Mouse (Mus musculus) stomach, embryonic 16.5 days (tissue): ENCODE measurements at regions not wholly inside any gene's neighbourhood (a gene's known extent, or its start where the extent isn't known, plus 50 kb on each side); places are given as distances from the start of the nearest gene placed in this dataset.

ENCODE experiments used
- ATAC-seq: fragments of 200-750 bp; cut with Nextera tagmentation; 2 replicates; pipeline ENCODE4 v1.8.0; 2017; ENCODE audit warnings: moderate number of reproducible peaks, moderate TSS enrichment; ENCODE audit not compliant: insufficient read depth, low FRiP score
- H3K27ac ChIP-seq: fragments of 300-500 bp; sonication (generic); 2 replicates; pipeline ENCODE4 v1.5.1; 2014; ENCODE audit warnings: low read length
- H3K27me3 ChIP-seq: fragments of 300-500 bp; sonication (generic); 2 replicates; pipeline ENCODE4 v1.6.1; 2014; ENCODE audit warnings: low read length, control low read depth, mixed read lengths; ENCODE audit not compliant: control insufficient read depth, insufficient read depth
- H3K36me3 ChIP-seq: fragments of 300-500 bp; sonication (generic); 2 replicates; pipeline ENCODE4 v1.6.1; 2014; ENCODE audit warnings: low read length; ENCODE audit not compliant: control insufficient read depth, insufficient read depth
- H3K4me1 ChIP-seq: fragments of 300-500 bp; sonication (generic); 2 replicates; pipeline ENCODE4 v1.6.1; 2014; ENCODE audit warnings: low read length, control low read depth, mixed read lengths; ENCODE audit not compliant: control insufficient read depth, insufficient read depth
- H3K4me2 ChIP-seq: fragments of 300-500 bp; sonication (generic); 2 replicates; pipeline ENCODE4 v1.6.1; 2014; ENCODE audit warnings: low read depth, low read length, mixed read lengths
- H3K4me3 ChIP-seq: fragments of 300-500 bp; sonication (generic); replicated peaks from 2 replicates; pipeline ENCODE4 v1.5.1; 2014; ENCODE audit warnings: mild to moderate bottlenecking, low read length
- H3K9ac ChIP-seq: fragments of 300-500 bp; sonication (generic); 2 replicates; pipeline ENCODE4 v1.6.1; 2014; ENCODE audit warnings: low read length
- H3K9me3 ChIP-seq: fragments of 300-500 bp; sonication (generic); replicated peaks from 2 replicates; pipeline ENCODE4 v1.6.1; 2016; ENCODE audit warnings: low read length, control low read depth; ENCODE audit not compliant: control insufficient read depth
- WGBS: fragments of 180-500 bp; shearing (Covaris S2); extraction: QIAGEN DNeasy Blood & Tissue Kit; methylation state at CpG from one replicate; pipeline ENCODE4 v1.1.7; 2014; 5-methylcytosine and 5-hydroxymethylcytosine counted together

- ATAC-seq = no peak
- Histone ChIP-seq H3K27me3 (no peaks in the 10 kb centered on the region), H3K9ac (no peak overlapping the region), H3K36me3 (no peaks in the 10 kb centered on the region), H3K4me1 (no peaks in the 10 kb centered on the region), H3K27ac (no peak overlapping the region), H3K4me3 (no peak overlapping the region), H3K4me2 (no peak overlapping the region), H3K9me3 (no peaks in the 10 kb centered on the region)
- WGBS = 66% methylated on average over 4 of the region's 4 CpGs
These were observed 205.7 kb upstream of the Tyrp1 start for GRCm38 (mm10) chr4:80628271-80628670.

- WGBS = 83% methylated on average over 1 of the region's 1 CpGs
These were observed 204.7 kb upstream of the Tyrp1 start for GRCm38 (mm10) chr4:80629251-80629650.

GRCm38 (mm10) chr4:80630260-80630659, 203.7 kb upstream of the Tyrp1 start:
- no peak overlapping the region for H3K9ac ChIP-seq
- H3K27me3 ChIP-seq = no peaks in the 10 kb centered on the region
- no peak overlapping the region for H3K4me2 ChIP-seq
- no peaks in the 10 kb centered on the region for H3K9me3 ChIP-seq
- H3K4me3 ChIP-seq = no peak overlapping the region
- H3K27ac ChIP-seq = no peak overlapping the region
- no peak for ATAC-seq
- no peaks in the 10 kb centered on the region for H3K4me1 ChIP-seq
- H3K36me3 ChIP-seq = no peaks in the 10 kb centered on the region

More at GRCm38 (mm10) chr4:80629251-80629650, 204.7 kb upstream of the Tyrp1 start:
- Histone ChIP-seq H3K9ac (no peak overlapping the region), H3K4me3 (no peak overlapping the region), H3K27ac (no peak overlapping the region), H3K36me3 (no peaks in the 10 kb centered on the region), H3K27me3 (no peaks in the 10 kb centered on the region), H3K9me3 (no peaks in the 10 kb centered on the region), H3K4me2 (no peak overlapping the region), H3K4me1 (no peaks in the 10 kb centered on the region)
- ATAC-seq = no peak

GRCm38 (mm10) chr4:80631041-80631440, 202.9 kb upstream of the Tyrp1 start:
- Histone ChIP-seq H3K27me3 (no peaks in the 10 kb centered on the region), H3K4me3 (no peak overlapping the region), H3K36me3 (no peaks in the 10 kb centered on the region), H3K9ac (no peak overlapping the region), H3K27ac (no peak overlapping the region), H3K4me1 (no peaks in the 10 kb centered on the region), H3K4me2 (no peak overlapping the region), H3K9me3 (no peaks in the 10 kb centered on the region)
- ATAC-seq = no peak
- WGBS = 65% methylated on average over 4 of the region's 4 CpGs

GRCm38 (mm10) chr4:80631441-80631840, 202.5 kb upstream of the Tyrp1 start:
- Histone ChIP-seq H3K27me3 (no peaks in the 10 kb centered on the region), H3K9ac (no peak overlapping the region), H3K4me2 (no peak overlapping the region), H3K9me3 (no peaks in the 10 kb centered on the region), H3K27ac (no peak overlapping the region), H3K4me1 (no peaks in the 10 kb centered on the region), H3K36me3 (no peaks in the 10 kb centered on the region), H3K4me3 (no peak overlapping the region)
- 71% methylated on average over 4 of the region's 4 CpGs for WGBS
- ATAC-seq = no peak

GRCm38 (mm10) chr4:80638381-80638780, 195.5 kb upstream of the Tyrp1 start:
- no peak overlapping the region for H3K27ac ChIP-seq
- ATAC-seq = no peak
- H3K4me2 ChIP-seq = no peak overlapping the region
- no peaks in the 10 kb centered on the region for H3K9me3 ChIP-seq
- no peak overlapping the region for H3K9ac ChIP-seq
- H3K4me1 ChIP-seq = no peaks in the 10 kb centered on the region
- no peak overlapping the region for H3K4me3 ChIP-seq
- no peaks in the 10 kb centered on the region for H3K27me3 ChIP-seq
- H3K36me3 ChIP-seq = no peaks in the 10 kb centered on the region
